Mouse (Mus musculus) hindbrain, embryonic 13.5 days (tissue): ENCODE measurements around the gene Fam117a. TPM values are rescaled to one million over a fixed set of nuclear protein-coding genes. Genes with fewer than 3 reads are reported as not detected.

Experiments used
- ATAC-seq: fragments of 200-750 bp; cut with Nextera tagmentation; 2 replicates; pipeline ENCODE4 v1.8.0; 2017; ENCODE audit warnings: moderate TSS enrichment; ENCODE audit not compliant: low FRiP score
- H3K27ac ChIP-seq: fragments of 300-500 bp; sonication (generic); 2 replicates; pipeline ENCODE4 v1.5.1; 2015; ENCODE audit warnings: inconsistent platforms, mild to moderate bottlenecking, moderate library complexity
- H3K27me3 ChIP-seq: fragments of 300-500 bp; sonication (generic); 2 replicates; pipeline ENCODE4 v1.6.1; 2015; ENCODE audit warnings: mild to moderate bottlenecking, inconsistent platforms
- H3K36me3 ChIP-seq: fragments of 300-500 bp; sonication (generic); 2 replicates; pipeline ENCODE4 v1.6.1; 2015; ENCODE audit warnings: mild to moderate bottlenecking, inconsistent platforms
- H3K4me1 ChIP-seq: fragments of 300-500 bp; sonication (generic); replicated peaks from 2 replicates; pipeline ENCODE4 v1.6.1; 2015; ENCODE audit warnings: inconsistent platforms
- H3K4me2 ChIP-seq: fragments of 300-500 bp; sonication (generic); 2 replicates; pipeline ENCODE4 v1.6.1; 2015; ENCODE audit warnings: inconsistent platforms, mild to moderate bottlenecking, moderate library complexity
- H3K4me3 ChIP-seq: fragments of 300-500 bp; sonication (generic); 2 replicates; pipeline ENCODE4 v1.5.1; 2015; ENCODE audit warnings: mild to moderate bottlenecking, inconsistent platforms
- H3K9ac ChIP-seq: fragments of 300-500 bp; sonication (generic); 2 replicates; pipeline ENCODE4 v1.6.1; 2015; ENCODE audit warnings: mild to moderate bottlenecking, inconsistent platforms
- H3K9me3 ChIP-seq: fragments of 300-500 bp; sonication (generic); 2 replicates; pipeline ENCODE4 v1.6.1; 2016; ENCODE audit warnings: inconsistent platforms
- WGBS: fragments of 180-500 bp; shearing (Covaris S2); methylation state at CpG from one replicate; pipeline ENCODE4 v1.1.7; 2015; 5-methylcytosine and 5-hydroxymethylcytosine counted together
- polyA plus RNA-seq: library from polyadenylated mRNA; unstranded; fragments of >200 nt; fragmentation: Nextera tagmentation; extraction: Ambion mirVana; gene quantifications from 2 replicates; pipeline ENCODE4 v1.2.1, GENCODE M21; 2015

Gene Fam117a
- polyA plus RNA-seq, 1 experiment from 2014 or later: 3.5 TPM

GRCm38 (mm10) chr11:95415931-95416330 lies 79.1 kb downstream of the Fam117a start:
- no peak for ATAC-seq
- Histone ChIP-seq H3K9ac (peak overlapping the region; percentile 60), H3K9me3 (no peaks in the 10 kb centered on the region), H3K36me3 (no peaks in the 10 kb centered on the region), H3K27me3 (no peaks in the 10 kb centered on the region), H3K4me1 (peaks cover 29% of the 10 kb centered on the region), H3K4me2 (peak overlapping the region; percentile 76), H3K4me3 (no peak overlapping the region), H3K27ac (no peak overlapping the region)

DNA sequence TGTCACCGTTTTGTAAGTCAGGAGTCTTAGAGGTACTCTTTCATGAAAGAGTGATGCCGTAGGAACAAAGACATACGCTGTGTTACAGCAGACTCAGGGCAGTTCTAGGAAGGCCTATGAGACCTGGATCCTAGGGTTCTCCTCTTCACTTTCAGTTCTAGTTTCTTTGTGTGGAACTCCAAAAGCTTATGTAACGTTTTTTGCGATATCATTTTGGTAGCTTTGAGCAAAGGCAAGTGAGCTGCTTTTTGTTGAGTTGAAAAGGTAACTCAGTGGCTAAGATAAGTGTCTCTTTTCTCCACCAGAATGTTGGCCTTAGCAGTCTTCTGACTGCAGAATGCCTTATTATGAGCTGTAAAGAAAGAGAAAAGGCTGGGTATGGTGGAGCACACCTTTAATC lies 80.5 kb downstream of the Fam117a start:
- Histone ChIP-seq H3K9ac (no peak overlapping the region), H3K4me2 (no peak overlapping the region), H3K4me1 (peaks cover 29% of the 10 kb centered on the region), H3K27me3 (no peaks in the 10 kb centered on the region), H3K4me3 (no peak overlapping the region), H3K36me3 (no peaks in the 10 kb centered on the region), H3K9me3 (no peaks in the 10 kb centered on the region), H3K27ac (no peak overlapping the region)
- WGBS: 88% methylated on average over 5 of the region's 5 CpGs
- ATAC-seq: no peak

DNA sequence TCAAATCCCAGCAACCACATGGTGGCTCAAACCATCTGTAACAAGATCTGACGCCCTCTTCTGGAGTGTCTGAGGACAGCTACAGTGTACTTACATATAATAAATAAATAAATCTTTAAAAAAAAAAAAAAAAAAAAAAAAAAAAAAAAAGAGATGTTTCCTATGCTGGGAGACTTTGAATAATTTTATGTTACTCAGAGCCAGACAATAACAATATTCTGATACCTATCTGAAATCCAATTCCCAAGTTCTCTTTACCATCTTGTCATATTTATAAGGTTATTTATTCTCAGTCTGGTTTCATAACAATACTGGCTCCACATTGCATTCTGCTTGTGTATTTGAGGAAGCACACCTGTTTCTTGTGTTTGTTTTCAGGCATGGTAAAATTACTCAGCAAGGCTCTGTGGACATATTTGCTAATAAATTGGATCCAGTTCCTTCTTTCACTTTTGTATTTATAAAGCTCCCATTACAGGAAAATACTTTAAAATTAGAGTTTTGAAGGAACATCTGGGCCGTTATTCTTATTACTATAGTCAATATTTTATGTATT lies 84.1 kb downstream of the Fam117a start:
- WGBS: 84% methylated on average over 2 of the region's 2 CpGs
- H3K27ac ChIP-seq: no peak overlapping the region

DNA sequence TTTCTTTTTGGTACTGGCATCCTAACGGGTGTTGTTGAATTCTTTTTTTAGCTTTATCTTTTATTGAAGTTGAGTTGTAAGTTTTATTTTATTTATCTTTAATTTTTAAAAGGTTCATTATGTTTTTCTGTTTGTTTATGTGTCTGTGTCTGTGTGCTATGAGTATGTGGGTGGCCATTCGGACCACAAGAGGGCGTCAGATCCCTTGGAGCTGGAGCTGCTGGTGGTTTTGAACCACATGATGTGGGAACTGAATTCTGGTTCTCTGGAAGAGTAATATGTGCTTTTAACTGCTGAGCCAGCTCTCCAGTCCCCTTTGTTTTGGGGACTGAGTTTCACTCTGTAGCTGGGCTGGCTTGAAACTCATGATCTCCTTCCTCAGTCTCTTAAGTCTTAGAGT lies 86.7 kb downstream of the Fam117a start:
- H3K9me3 ChIP-seq: no peaks in the 10 kb centered on the region
- H3K4me1 ChIP-seq: no peaks in the 10 kb centered on the region
- H3K27ac ChIP-seq: no peak overlapping the region
- no peaks in the 10 kb centered on the region for H3K36me3 ChIP-seq
- no peak for ATAC-seq
- H3K4me2 ChIP-seq: no peak overlapping the region
- no peaks in the 10 kb centered on the region for H3K27me3 ChIP-seq
- H3K4me3 ChIP-seq: no peak overlapping the region
- H3K9ac ChIP-seq: no peak overlapping the region
- 81% methylated on average over 3 of the region's 3 CpGs for WGBS

More for the DNA sequence above, 84.1 kb downstream of the Fam117a start:
- Histone ChIP-seq H3K4me3 (no peak overlapping the region), H3K27me3 (no peaks in the 10 kb centered on the region), H3K9me3 (no peaks in the 10 kb centered on the region), H3K9ac (no peak overlapping the region), H3K4me2 (no peak overlapping the region), H3K36me3 (no peaks in the 10 kb centered on the region), H3K4me1 (peaks cover 17% of the 10 kb centered on the region)
- ATAC-seq: no peak

GRCm38 (mm10) chr11:95431344-95431743 lies 94.5 kb downstream of the Fam117a start:
- Histone ChIP-seq H3K4me1 (no peaks in the 10 kb centered on the region), H3K4me3 (no peak overlapping the region), H3K9me3 (no peaks in the 10 kb centered on the region)

More at GRCm38 (mm10) chr11:95431344-95431743, 94.5 kb downstream of the Fam117a start:
- H3K36me3 ChIP-seq: no peaks in the 10 kb centered on the region
- no peaks in the 10 kb centered on the region for H3K27me3 ChIP-seq
- H3K4me2 ChIP-seq: no peak overlapping the region
- 89% methylated on average over 2 of the region's 2 CpGs for WGBS
- ATAC-seq: no peak
- H3K27ac ChIP-seq: no peak overlapping the region
- no peak overlapping the region for H3K9ac ChIP-seq

Other genes starting within 250 kb of the Fam117a start
- 0.44 and 0.49 TPM in 2 replicates for gene Dlx3, start 216.9 kb upstream of the Fam117a start, polyA plus RNA-seq
- 0.17 TPM in 1 of 2 replicates, not detected in the other for gene Dlx4, start 190.8 kb upstream of the Fam117a start, polyA plus RNA-seq
- not detected in 2 replicates for gene Tac4, start 75.5 kb upstream of the Fam117a start, polyA plus RNA-seq
- gene Kat7, start 26.8 kb upstream of the Fam117a start, polyA plus RNA-seq: 59.8 and 61.0 TPM in 2 replicates
- gene Slc35b1, start 47.7 kb downstream of the Fam117a start, polyA plus RNA-seq: 133 and 135 TPM in 2 replicates
- gene Spop, start 77.1 kb downstream of the Fam117a start, polyA plus RNA-seq: 221 and 226 TPM in 2 replicates
- 0.69 and 0.91 TPM in 2 replicates for gene Nxph3, start 177.6 kb downstream of the Fam117a start, polyA plus RNA-seq